Mouse (Mus musculus) mouse embryonic stem cell (cell line): ENCODE data around the gene Tff3.

Experiments
- in situ Hi-C, 2 experiments: fragments of 300-500 bp; cut with MboI; formaldehyde crosslinking; loops; 1 replicate in 1 of 2; 3 replicates in 1 of 2; pipeline ENCODE4 v1.14.3; 2019 to 2020; ENCODE audit warnings: low sequenced_read_pairs in 2 of 2, low pct_unique_long_range_greater_than_20kb in 1 of 2, mixed read lengths in 1 of 2; ENCODE audit not compliant: unreplicated experiment in 1 of 2

Tff3 gene

DNA sequence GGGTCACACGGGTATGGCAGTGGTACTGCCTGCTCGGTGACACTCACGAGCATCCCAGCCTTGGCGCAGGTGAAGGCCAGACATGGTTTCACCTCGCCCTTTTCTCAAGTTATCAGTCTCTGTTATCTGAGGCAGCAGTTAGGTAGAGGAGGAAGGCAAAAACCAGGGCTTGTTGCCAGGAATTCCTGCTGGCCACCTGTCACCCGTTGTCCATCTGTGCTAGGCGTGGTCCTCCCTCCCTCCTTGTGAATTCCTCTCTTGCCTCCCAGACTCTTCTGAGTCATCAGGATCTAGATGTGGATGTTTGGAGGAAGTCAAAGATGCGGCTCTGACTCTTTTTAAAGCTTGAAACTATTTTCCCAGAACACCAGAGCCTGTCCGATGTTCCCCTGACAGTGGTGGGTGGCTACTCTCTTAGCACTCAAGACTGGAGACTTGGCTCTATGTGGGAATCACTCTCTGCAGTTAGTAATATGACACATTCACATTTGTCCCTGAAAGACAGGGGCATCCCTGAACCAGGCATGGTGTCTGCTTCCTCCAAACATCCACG lies 1.9 kb upstream of the Tff3 start:
- in situ Hi-C loops = no loop called here

DNA sequence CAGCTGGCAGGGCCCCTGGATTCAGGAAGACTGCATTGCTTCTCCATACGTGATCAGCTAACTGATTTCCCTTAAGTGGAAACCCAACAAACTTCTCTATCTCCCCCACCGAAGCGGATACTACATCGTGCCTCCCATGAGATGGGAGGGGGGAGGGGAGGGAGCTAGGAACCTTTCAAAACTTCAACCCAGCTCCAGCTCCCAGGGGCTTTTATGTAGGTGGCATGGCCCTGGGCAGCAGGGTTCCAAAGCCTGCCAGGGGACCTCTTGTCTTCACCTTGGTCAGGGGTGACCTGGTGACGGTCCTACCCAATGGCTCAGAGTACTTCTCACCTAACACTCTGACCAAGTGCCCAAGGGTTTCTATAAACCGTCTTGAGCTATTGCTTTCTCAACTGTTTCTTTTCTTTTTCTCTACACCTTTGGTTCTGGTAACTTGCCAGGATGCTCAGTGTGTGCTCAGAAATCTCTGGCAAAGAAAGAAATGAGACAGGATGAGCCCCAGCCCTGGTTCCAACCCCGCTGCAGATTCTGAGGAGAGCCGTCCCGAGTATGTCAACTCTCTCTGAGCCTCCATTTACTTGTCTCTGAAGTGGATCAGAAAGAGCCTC lies 633 bp downstream of the Tff3 start:
- in situ Hi-C loops = loop anchor here in 1 of 2 experiments (5.0 kb wide), 1 partner anchor 58 kb away; no protein-coding TSS in a partner anchor

DNA sequence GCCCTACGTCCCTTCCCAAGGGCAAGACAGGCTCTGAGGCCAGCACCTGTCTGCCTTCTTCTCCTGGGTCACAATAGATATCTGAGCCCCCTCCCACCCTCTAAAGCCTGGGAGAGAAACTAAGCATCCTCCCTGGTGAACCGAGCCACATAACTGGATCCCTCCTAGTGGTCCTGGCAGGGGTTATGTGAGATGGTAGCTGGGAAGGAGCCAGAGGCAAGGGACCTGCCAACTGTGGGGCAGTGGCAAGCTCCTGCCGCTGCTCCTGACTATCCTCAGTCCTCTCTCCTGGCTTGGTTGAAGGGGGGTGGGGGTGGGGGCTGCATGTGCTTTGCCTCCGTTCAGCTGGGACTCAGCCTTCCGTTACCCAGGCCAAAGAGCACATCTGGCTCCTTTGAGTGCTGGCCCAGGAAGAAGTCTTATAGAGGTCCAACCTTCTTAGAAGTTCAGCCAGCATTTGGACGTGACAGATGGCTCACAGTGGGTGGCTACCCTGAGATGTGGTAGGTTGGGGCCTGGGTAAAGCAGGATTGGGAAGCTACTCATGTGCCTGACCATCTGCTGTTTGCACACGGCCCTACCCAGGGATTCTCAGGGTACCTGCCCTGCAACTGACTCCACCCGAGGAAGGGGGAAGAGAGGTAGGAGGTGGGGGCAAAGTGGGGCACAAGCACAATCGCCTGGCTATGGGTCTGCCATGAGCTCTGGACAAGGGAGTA lies 3.7 kb downstream of the Tff3 start:
- in situ Hi-C loops = loop anchor here in 1 of 2 experiments (5.0 kb wide), 1 partner anchor 62 kb away; no protein-coding TSS in a partner anchor

- in situ Hi-C loops = no loop called here
These were observed 7.5 kb downstream of the Tff3 start for GRCm38 (mm10) chr17:31121975-31122374.

- in situ Hi-C loops = loop anchor here in 1 of 2 experiments (5.0 kb wide), 1 partner anchor 102 kb away; no protein-coding TSS in a partner anchor
These were observed 10.0 kb downstream of the Tff3 start for GRCm38 (mm10) chr17:31119429-31119828.

GRCm38 (mm10) chr17:31117946-31118345 lies 11.5 kb downstream of the Tff3 start:
- in situ Hi-C loops = loop anchor here in 1 of 2 experiments (5.0 kb wide), 1 partner anchor 101 kb away; no protein-coding TSS in a partner anchor

GRCm38 (mm10) chr17:31116063-31116462 lies 13.4 kb downstream of the Tff3 start:
- in situ Hi-C loops = loop anchor here in 1 of 2 experiments (5.0 kb wide), 1 partner anchor 99 kb away; no protein-coding TSS in a partner anchor

GRCm38 (mm10) chr17:31113191-31113856 lies 16.1 kb downstream of the Tff3 start:
- in situ Hi-C loops = loop anchor here in 1 of 2 experiments (5.0 kb wide), 1 partner anchor 96 kb away; no protein-coding TSS in a partner anchor

- in situ Hi-C loops = no loop called here
These were observed 21.1 kb downstream of the Tff3 start for GRCm38 (mm10) chr17:31108388-31108787.

DNA sequence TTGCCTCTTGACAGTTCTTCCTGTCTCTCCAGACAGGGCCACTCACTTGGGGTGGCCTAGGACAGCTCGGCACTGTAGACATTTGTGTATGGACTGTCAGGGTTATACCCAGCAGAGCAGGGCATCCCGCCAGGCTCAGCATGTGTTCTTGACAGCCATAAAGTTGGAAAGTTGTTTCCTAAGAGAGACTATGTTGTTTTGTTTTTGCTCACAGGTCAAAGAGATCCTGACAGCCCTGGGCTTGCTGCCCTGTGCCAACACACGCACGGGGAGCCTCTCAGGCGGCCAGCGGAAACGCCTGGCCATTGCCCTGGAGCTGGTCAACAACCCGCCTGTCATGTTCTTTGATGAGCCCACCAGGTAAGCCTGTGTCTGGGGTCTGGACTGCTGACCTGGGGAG lies 25.6 kb downstream of the Tff3 start:
- in situ Hi-C loops = no loop called here

- in situ Hi-C loops = no loop called here
These were observed 26.4 kb downstream of the Tff3 start for GRCm38 (mm10) chr17:31103007-31103570.

DNA sequence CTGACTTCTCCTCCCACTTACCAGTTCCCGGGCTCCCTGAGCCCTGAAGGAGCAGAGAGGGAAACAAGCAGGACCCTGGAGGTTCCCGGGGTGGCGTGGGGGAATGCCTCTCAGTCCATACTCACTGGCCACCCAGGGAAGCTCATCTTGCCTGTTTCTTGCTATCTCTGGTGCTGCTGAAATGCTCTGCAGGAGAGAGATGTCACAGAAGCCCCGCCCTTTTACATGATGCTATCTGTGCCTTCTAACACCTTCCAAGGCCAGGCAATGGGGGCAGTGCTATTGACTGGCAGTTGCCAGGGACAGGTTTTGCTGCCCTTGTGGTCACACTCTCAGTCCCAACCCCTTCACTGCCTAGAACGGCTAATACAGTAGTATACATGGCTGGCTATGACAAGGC lies 30.7 kb downstream of the Tff3 start:
- in situ Hi-C loops = no loop called here

GRCm38 (mm10) chr17:31096893-31097292 lies 32.6 kb downstream of the Tff3 start:
- in situ Hi-C loops = no loop called here

DNA sequence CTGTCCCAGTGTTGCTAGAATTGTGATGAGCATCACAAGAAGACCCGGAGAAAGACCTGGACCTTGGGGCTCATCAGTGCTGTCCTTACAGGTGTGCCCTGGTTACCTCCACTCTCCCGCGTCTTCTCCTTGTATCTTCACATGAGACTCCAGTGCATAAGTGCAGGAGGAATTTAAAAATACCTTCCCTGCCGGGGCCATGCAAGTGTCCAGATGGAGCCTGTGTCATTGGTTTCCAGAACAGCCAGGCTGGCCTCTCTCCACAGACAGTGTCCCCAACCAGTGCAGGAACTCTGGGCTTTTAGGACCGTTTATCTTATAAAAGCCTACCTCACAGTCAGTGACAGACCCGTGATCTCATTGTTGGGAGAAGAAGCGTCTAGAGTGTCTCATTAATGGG lies 33.9 kb downstream of the Tff3 start:
- in situ Hi-C loops = no loop called here

GRCm38 (mm10) chr17:31094781-31095180 lies 34.7 kb downstream of the Tff3 start:
- in situ Hi-C loops = no loop called here

DNA sequence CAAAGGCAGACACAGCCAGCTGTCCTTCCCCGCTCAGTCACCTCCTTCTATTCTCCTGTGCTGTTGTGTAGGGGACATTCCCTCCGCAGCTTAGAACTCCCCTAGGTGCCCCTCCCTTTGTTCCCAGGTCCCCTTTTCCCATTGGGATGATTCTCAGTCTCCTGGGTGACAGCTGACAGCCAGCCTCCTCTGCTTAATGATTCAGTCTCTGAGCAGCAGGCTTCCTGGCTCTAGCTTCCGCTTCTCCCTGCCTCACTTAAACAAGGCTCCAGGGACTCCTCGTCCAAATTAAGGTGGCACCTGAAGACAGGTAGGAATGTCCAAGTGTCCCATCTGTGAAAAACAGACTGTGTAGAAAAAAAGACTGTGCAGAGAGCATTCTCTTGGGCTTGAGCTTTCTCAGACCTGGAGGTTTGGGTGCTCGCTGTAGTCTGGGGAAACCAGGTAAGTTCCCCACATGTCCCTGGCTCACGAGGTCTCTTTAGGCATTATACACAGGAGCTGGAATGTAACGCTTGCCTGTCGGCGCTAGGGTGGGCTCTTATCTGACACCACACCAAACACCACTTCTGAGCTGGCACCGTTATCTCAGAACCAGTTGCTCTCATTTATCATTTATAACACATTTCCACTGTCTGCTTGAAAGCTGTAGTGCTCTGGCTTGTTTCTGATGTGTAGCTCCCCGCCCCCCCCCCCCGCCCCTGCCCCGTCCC lies 38.3 kb downstream of the Tff3 start:
- in situ Hi-C loops = no loop called here

DNA sequence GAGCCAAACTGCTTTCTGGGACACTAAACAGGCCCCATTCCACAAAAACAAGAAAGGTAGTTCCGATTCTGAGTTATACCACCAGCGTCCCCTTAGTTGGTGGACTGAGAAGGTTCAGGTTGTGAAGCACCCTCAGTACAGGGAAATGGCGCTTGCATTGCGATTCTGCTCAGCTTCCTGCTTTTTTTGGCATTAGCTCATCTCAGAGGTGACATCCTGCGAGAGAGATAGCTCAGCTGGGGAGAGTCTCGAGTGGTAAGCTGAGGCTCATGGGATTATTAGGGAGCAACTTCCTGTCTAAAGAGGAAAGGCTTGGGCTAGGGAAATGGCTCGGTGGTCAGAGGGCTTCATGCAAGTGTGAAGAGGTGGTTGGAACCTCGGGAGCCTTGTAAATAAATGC lies 39.6 kb downstream of the Tff3 start:
- in situ Hi-C loops = no loop called here

DNA sequence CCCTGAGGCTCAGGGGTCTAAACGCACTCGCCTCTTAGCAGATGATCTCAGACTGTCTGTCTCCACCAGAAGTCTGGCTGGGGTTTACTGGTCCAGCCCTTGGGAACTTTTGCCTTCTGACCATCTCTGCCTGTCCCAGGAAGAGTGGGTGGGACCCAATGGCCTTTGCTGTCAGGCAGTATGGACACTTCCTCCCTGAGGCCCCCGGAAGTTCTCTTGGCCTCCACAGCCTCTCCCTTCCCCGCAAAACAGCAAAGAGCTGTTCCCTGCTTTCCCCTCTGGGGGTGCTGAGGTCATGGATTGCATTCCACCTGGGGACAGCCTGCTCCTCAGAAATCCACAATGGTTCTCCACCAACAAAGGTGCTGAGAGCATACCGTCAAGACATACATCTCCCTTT lies 40.7 kb downstream of the Tff3 start:
- in situ Hi-C loops = no loop called here
